In genomic region chr15:81239261-81239660, GRCm38 (mm10) we compare ENCODE assay signal across 8 mouse cellular contexts. TPM values are rescaled to one million over a fixed set of nuclear protein-coding genes. Genes with fewer than 3 reads are reported as not detected.
DNase-seq lines count a peak whose midpoint lies in the region; ATAC-seq and TF ChIP-seq lines count a peak whose summit lies in the region.

No protein-coding gene starts in this region.

- no peak for ATAC-seq in hindbrain, postnatal 0 days
- ATAC-seq in hindbrain, embryonic 13.5 days (ENCODE audit: low FRiP score), result no peak

- no peak overlapping the region for H3K27ac ChIP-seq in hindbrain, postnatal 0 days
- no peak overlapping the region for H3K27ac ChIP-seq in hindbrain, embryonic 13.5 days
- no peak overlapping the region for H3K27ac ChIP-seq in embryonic fibroblast, embryonic 13.5 days (ENCODE audit: insufficient read depth, low read length)

- no peak overlapping the region for H3K4me2 ChIP-seq in hindbrain, postnatal 0 days (ENCODE audit: low read depth, low read length)
- H3K4me2 ChIP-seq in hindbrain, embryonic 13.5 days, result no peak overlapping the region

- no peaks in the 10 kb centered on the region for H3K9me3 ChIP-seq in hindbrain, postnatal 0 days (ENCODE audit: low read length)
- peaks cover 2% of the 10 kb centered on the region; the same call in 1 of the 2 replicates for H3K9me3 ChIP-seq in hindbrain, embryonic 13.5 days

- H3K27me3 ChIP-seq in hindbrain, postnatal 0 days (ENCODE audit: insufficient read depth, low read length), result no peaks in the 10 kb centered on the region
- peaks cover 21% of the 10 kb centered on the region for H3K27me3 ChIP-seq in hindbrain, embryonic 13.5 days

- H3K36me3 ChIP-seq in hindbrain, postnatal 0 days (ENCODE audit: insufficient read depth, low read length), result no peaks in the 10 kb centered on the region
- no peaks in the 10 kb centered on the region for H3K36me3 ChIP-seq in hindbrain, embryonic 13.5 days

- no peak overlapping the region for H3K9ac ChIP-seq in hindbrain, postnatal 0 days (replicated peaks; ENCODE audit: low read length)
- H3K9ac ChIP-seq in hindbrain, embryonic 13.5 days, result no peak overlapping the region

- H3K4me3 ChIP-seq in hindbrain, postnatal 0 days (ENCODE audit: low read length), result no peak overlapping the region
- no peak overlapping the region for H3K4me3 ChIP-seq in hindbrain, embryonic 13.5 days
- no peak overlapping the region for H3K4me3 ChIP-seq in embryonic fibroblast, embryonic 13.5 days (ENCODE audit: insufficient read depth, low read length)
- H3K4me3 ChIP-seq in lung, adult 2 months (replicated peaks; ENCODE audit: extremely low read depth, low read depth, low read length), result no peak overlapping the region

- 35% methylated on average over 7 of the region's 7 CpGs for WGBS in hindbrain, postnatal 0 days
- WGBS in hindbrain, embryonic 13.5 days, result 23% methylated on average over 7 of the region's 7 CpGs
- 28% methylated on average over 7 of the region's 7 CpGs for WGBS in lung, adult 2 months

- peaks cover 9% of the 10 kb centered on the region for H3K4me1 ChIP-seq in hindbrain, postnatal 0 days (ENCODE audit: insufficient read depth, low read length)
- peaks cover 22% of the 10 kb centered on the region for H3K4me1 ChIP-seq in hindbrain, embryonic 13.5 days (replicated peaks)
- H3K4me1 ChIP-seq in embryonic fibroblast, embryonic 13.5 days (ENCODE audit: control insufficient read depth, insufficient read depth, low read length), result no peaks in the 10 kb centered on the region; the same call in 1 of the 2 replicates
- peaks cover 11% of the 10 kb centered on the region for H3K4me1 ChIP-seq in lung, adult 2 months (ENCODE audit: control insufficient read depth, insufficient read depth, low read length)

- peak; percentile 68 for TF ChIP-seq CTCF in hindbrain, postnatal 0 days (IDR thresholded peaks at IDR 0.05; ENCODE audit: low read depth)
- TF ChIP-seq CTCF in embryonic fibroblast, embryonic 13.5 days (IDR thresholded peaks at IDR 0.05; ENCODE audit: borderline replicate concordance, insufficient read depth, low read length), result peak; percentile 69
- TF ChIP-seq CTCF in lung, adult 2 months (IDR thresholded peaks at IDR 0.05; ENCODE audit: insufficient read depth, low read length), result peak; percentile 73

- DNase-seq in hindbrain, postnatal 0 days (ENCODE audit: low spot score), result peak; percentile 61
- DNase-seq in 416B (ENCODE audit: low read depth) (peak; percentile 89), MN1 (ENCODE audit: low spot score) (peak; percentile 76)
- no peak for DNase-seq in lung, adult 2 months
- DNase-seq in yolk sac, embryonic 10.5 days (ENCODE audit: low spot score), result no peak
- no peak for DNase-seq in urinary bladder, adult 18-20 months (ENCODE audit: low spot score in 2 of 2)

- TF ChIP-seq POLR2A in embryonic fibroblast, embryonic 13.5 days (IDR thresholded peaks at IDR 0.05; ENCODE audit: low read depth, low read length), result no peak
- no peak for TF ChIP-seq POLR2A in lung, adult 2 months (IDR thresholded peaks at IDR 0.05; ENCODE audit: borderline replicate concordance, extremely low read depth, low read depth, low read length)

RNA-seq across cellular contexts. Expression of gene Mchr1, which starts 4.0 kb away (rescaled TPM):
- 5.9 and 11.1 TPM in 2 replicates for total RNA-seq in hindbrain, postnatal 0 days (2014; rRNA removed)
- 7.0 and 7.8 TPM in 2 replicates for polyA plus RNA-seq in hindbrain, postnatal 0 days (2015; fragmentation: Nextera tagmentation; extraction: Ambion mirVana)
- 1.6 and 2.1 TPM in 2 replicates for polyA plus RNA-seq in hindbrain, embryonic 13.5 days (2015; fragmentation: Nextera tagmentation; extraction: Ambion mirVana)
- polyA plus RNA-seq in embryonic fibroblast, embryonic 13.5 days (2011; ENCODE audit: insufficient read length, low read depth, missing spikeins), result 0.75 and 1.1 TPM in 2 replicates
- 1.0 and 1.4 TPM in 2 replicates for polyA plus RNA-seq in lung, adult 2 months (2012; rRNA removed)

RNA-seq across cellular contexts. Expression of gene Mrtfa, which starts 48.7 kb away (rescaled TPM):
- total RNA-seq in hindbrain, postnatal 0 days (2014; rRNA removed), result 32.1 and 54.8 TPM in 2 replicates
- 19.3 and 22.6 TPM in 2 replicates for polyA plus RNA-seq in hindbrain, postnatal 0 days (2015; fragmentation: Nextera tagmentation; extraction: Ambion mirVana)
- 22.9 and 28.6 TPM in 2 replicates for polyA plus RNA-seq in hindbrain, embryonic 13.5 days (2015; fragmentation: Nextera tagmentation; extraction: Ambion mirVana)
- 36.6 and 38.4 TPM in 2 replicates for polyA plus RNA-seq in embryonic fibroblast, embryonic 13.5 days (2011; ENCODE audit: insufficient read length, low read depth, missing spikeins)
- 32.8 and 39.0 TPM in 2 replicates for polyA plus RNA-seq in lung, adult 2 months (2012; rRNA removed)

Comparison
In these comparisons a context has a peak if more than half of its experiments do, and no peak if none do; other contexts are left out.
1. DNase-seq: peak in hindbrain, postnatal 0 days (single experiment), 416B (single experiment) and MN1 (single experiment); none in lung, adult 2 months (single experiment), yolk sac, embryonic 10.5 days (single experiment) and urinary bladder, adult 18-20 months (0 of 2).
2. Peak in every context shown above with its lines, with median percentiles within 50 percentile points of each other: CTCF ChIP-seq.